Mouse (Mus musculus) hindbrain, embryonic 12.5 days (tissue): ENCODE data around the gene Gm17490. TPM values are rescaled to one million over a fixed set of nuclear protein-coding genes. Genes with fewer than 3 reads are reported as not detected.
A peak's percentile ranks its signal among the peaks of the same experiment; 100 is the strongest.

ENCODE experiments used
- ATAC-seq: fragments of 200-750 bp; cut with Nextera tagmentation; 2 replicates; pipeline ENCODE4 v1.8.0; 2017; ENCODE audit warnings: moderate TSS enrichment; ENCODE audit not compliant: low FRiP score
- H3K27ac ChIP-seq: fragments of 300-500 bp; sonication (generic); 2 replicates; pipeline ENCODE4 v1.5.1; 2016; ENCODE audit warnings: mild to moderate bottlenecking
- H3K27me3 ChIP-seq: fragments of 300-500 bp; sonication (generic); 2 replicates; pipeline ENCODE4 v1.6.1; 2016; ENCODE audit warnings: mild to moderate bottlenecking
- H3K36me3 ChIP-seq: fragments of 300-500 bp; sonication (generic); 2 replicates; pipeline ENCODE4 v1.6.1; 2016; ENCODE audit warnings: mild to moderate bottlenecking
- H3K4me1 ChIP-seq: fragments of 300-500 bp; sonication (generic); 2 replicates; pipeline ENCODE4 v1.6.1; 2016
- H3K4me2 ChIP-seq: fragments of 300-500 bp; sonication (generic); replicated peaks from 2 replicates; pipeline ENCODE4 v1.6.1; 2016; ENCODE audit warnings: mild to moderate bottlenecking
- H3K4me3 ChIP-seq: fragments of 300-500 bp; sonication (generic); 2 replicates; pipeline ENCODE4 v1.5.1; 2016; ENCODE audit warnings: mild to moderate bottlenecking
- H3K9ac ChIP-seq: fragments of 300-500 bp; sonication (generic); 2 replicates; pipeline ENCODE4 v1.6.1; 2016; ENCODE audit warnings: mild to moderate bottlenecking, moderate library complexity
- H3K9me3 ChIP-seq: fragments of 300-500 bp; sonication (generic); replicated peaks from 2 replicates; pipeline ENCODE4 v1.6.1; 2016; ENCODE audit warnings: mild to moderate bottlenecking
- WGBS: fragments of 180-500 bp; shearing (Covaris S2); methylation state at CpG from one replicate; pipeline ENCODE4 v1.1.7; 2016; 5-methylcytosine and 5-hydroxymethylcytosine counted together
- polyA plus RNA-seq: library from polyadenylated mRNA; unstranded; fragments of >200 nt; fragmentation: Nextera tagmentation; extraction: Ambion mirVana; gene quantifications from 2 replicates; pipeline ENCODE4 v1.2.1, GENCODE M21; 2016

Gene Gm17490
- polyA plus RNA-seq, result not detected in 2 replicates

GRCm38 (mm10) chr2:11625890-11626289, at the start of gene Gm17490:
TSS of gene Gm17490 (minus strand) at chr2:11626264.
- no peak for ATAC-seq
- no peaks in the 10 kb centered on the region for H3K36me3 ChIP-seq
- WGBS, result 93% methylated on average over 5 of the region's 5 CpGs
- H3K4me2 ChIP-seq, result no peak within 1 kb of the TSS
- no peak within 1 kb of the TSS for H3K9ac ChIP-seq
- no peak within 1 kb of the TSS for H3K27ac ChIP-seq
- H3K4me1 ChIP-seq, result no peaks in the 10 kb centered on the region
- H3K4me3 ChIP-seq, result no peak within 1 kb of the TSS
- no peaks in the 10 kb centered on the region for H3K27me3 ChIP-seq
- H3K9me3 ChIP-seq, result no peaks in the 10 kb centered on the region

GRCm38 (mm10) chr2:11672144-11672543, 46.1 kb upstream of the Gm17490 start:
- Histone ChIP-seq H3K4me3 (no peak overlapping the region), H3K9me3 (no peaks in the 10 kb centered on the region), H3K4me2 (no peak overlapping the region), H3K27ac (no peak overlapping the region), H3K9ac (no peak overlapping the region), H3K4me1 (no peaks in the 10 kb centered on the region), H3K27me3 (no peaks in the 10 kb centered on the region), H3K36me3 (no peaks in the 10 kb centered on the region)
- ATAC-seq, result no peak
- 20% methylated on average over 3 of the region's 3 CpGs for WGBS

DNA sequence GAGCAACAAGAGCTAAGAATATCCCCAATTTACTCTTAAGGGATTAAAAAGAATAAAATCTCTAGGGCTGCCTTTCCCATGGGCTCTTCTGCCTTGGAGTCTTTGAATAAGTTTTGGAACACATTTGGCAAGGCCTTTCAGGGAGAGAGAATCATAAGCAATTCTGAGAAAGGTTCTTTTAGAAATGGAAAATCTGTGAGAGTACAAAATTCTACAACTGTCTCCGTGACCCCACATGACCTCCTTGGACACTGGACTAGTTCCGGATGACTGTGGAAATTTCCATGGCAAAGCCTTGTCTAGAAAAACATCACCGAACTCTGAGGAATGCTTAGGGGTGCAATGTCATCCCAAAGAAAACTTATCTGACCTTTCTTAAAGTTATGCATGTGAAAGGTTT, 39.3 kb upstream of the Gm17490 start:
- Histone ChIP-seq H3K36me3 (no peaks in the 10 kb centered on the region), H3K27ac (no peak overlapping the region), H3K4me2 (no peak overlapping the region), H3K9ac (no peak overlapping the region), H3K9me3 (no peaks in the 10 kb centered on the region), H3K4me1 (no peaks in the 10 kb centered on the region), H3K27me3 (no peaks in the 10 kb centered on the region), H3K4me3 (no peak overlapping the region)
- 86% methylated on average over 3 of the region's 3 CpGs for whole genome bisulfite sequencing
- ATAC-seq, result no peak

- Histone ChIP-seq H3K27ac (no peak overlapping the region), H3K4me3 (no peak overlapping the region), H3K4me1 (no peaks in the 10 kb centered on the region), H3K9ac (no peak overlapping the region), H3K4me2 (no peak overlapping the region), H3K27me3 (no peaks in the 10 kb centered on the region), H3K9me3 (no peaks in the 10 kb centered on the region), H3K36me3 (no peaks in the 10 kb centered on the region)
- ATAC-seq, result no peak
- WGBS, result 91% methylated on average over 4 of the region's 4 CpGs
Observed at GRCm38 (mm10) chr2:11664806-11665205, 38.7 kb upstream of the Gm17490 start.

DNA sequence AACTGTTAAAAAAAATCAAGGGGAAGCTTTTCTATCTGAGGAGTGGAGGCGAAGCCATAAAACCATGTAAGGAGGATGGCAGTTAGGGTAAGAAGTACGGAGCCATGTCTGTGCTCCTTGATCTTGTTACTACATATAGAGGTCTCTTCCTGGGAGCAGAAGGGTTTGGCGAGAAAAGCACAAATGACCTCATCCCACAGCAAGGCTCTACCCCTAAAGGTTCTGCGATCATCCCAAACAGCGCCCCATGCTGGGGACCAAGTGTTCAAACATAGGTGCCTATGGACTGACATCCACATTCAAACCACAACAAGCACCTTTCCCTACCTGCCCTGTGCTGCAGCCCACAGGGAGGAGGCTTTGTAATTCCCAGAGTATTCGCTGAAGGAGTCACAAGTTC, 38.3 kb upstream of the Gm17490 start:
- H3K9me3 ChIP-seq, result no peaks in the 10 kb centered on the region
- H3K27me3 ChIP-seq, result no peaks in the 10 kb centered on the region
- 41% methylated on average over 6 of the region's 6 CpGs for WGBS
- 0 out of 2 replicates have a peak, but pooled peaks have one; percentile 50 for ATAC-seq
- H3K36me3 ChIP-seq, result no peaks in the 10 kb centered on the region
- peak overlapping the region; percentile 34 for H3K4me2 ChIP-seq
- H3K9ac ChIP-seq, result no peak overlapping the region
- H3K4me1 ChIP-seq, result no peaks in the 10 kb centered on the region
- peak overlapping the region; percentile 16; the same call in 1 of the 2 replicates for H3K4me3 ChIP-seq
- no peak overlapping the region for H3K27ac ChIP-seq

DNA sequence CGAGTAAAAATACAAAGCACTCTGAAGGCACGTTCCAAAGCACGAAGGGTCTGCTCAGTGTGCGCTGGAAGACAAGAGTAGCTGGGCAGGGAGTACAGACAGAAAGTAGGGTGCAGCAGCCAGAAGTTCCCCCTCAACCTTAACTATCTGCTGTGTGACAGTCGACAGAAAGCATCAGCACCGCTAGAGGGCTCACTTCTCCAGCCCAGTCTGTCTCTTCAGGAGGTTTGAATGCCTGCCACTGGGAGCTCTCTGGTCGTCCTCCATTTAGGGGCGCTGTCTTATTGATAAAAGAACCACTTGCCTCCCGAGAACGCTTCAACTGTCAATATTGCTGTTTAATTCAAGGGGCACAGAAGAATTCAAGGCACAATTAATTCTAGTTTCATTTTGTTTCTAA, 37.9 kb upstream of the Gm17490 start:
- no peaks in the 10 kb centered on the region for H3K9me3 ChIP-seq
- H3K9ac ChIP-seq, result no peak overlapping the region
- no peak overlapping the region for H3K27ac ChIP-seq
- WGBS, result 7% methylated on average over 10 of the region's 10 CpGs
- H3K4me2 ChIP-seq, result peak overlapping the region; percentile 34
- ATAC-seq, result peak; percentile 85
- H3K4me3 ChIP-seq, result peak overlapping the region; percentile 16; the same call in 1 of the 2 replicates
- H3K4me1 ChIP-seq, result no peaks in the 10 kb centered on the region
- H3K27me3 ChIP-seq, result no peaks in the 10 kb centered on the region
- H3K36me3 ChIP-seq, result no peaks in the 10 kb centered on the region

- no peak overlapping the region for H3K27ac ChIP-seq
- no peak overlapping the region for H3K4me2 ChIP-seq
- H3K36me3 ChIP-seq, result no peaks in the 10 kb centered on the region
- 100% methylated on average over 1 of the region's 1 CpGs for WGBS
- no peak for ATAC-seq
- no peaks in the 10 kb centered on the region for H3K4me1 ChIP-seq
- H3K4me3 ChIP-seq, result no peak overlapping the region
- H3K9ac ChIP-seq, result no peak overlapping the region
- H3K27me3 ChIP-seq, result no peaks in the 10 kb centered on the region
- H3K9me3 ChIP-seq, result no peaks in the 10 kb centered on the region
Observed at GRCm38 (mm10) chr2:11662907-11663230, 36.8 kb upstream of the Gm17490 start.

DNA sequence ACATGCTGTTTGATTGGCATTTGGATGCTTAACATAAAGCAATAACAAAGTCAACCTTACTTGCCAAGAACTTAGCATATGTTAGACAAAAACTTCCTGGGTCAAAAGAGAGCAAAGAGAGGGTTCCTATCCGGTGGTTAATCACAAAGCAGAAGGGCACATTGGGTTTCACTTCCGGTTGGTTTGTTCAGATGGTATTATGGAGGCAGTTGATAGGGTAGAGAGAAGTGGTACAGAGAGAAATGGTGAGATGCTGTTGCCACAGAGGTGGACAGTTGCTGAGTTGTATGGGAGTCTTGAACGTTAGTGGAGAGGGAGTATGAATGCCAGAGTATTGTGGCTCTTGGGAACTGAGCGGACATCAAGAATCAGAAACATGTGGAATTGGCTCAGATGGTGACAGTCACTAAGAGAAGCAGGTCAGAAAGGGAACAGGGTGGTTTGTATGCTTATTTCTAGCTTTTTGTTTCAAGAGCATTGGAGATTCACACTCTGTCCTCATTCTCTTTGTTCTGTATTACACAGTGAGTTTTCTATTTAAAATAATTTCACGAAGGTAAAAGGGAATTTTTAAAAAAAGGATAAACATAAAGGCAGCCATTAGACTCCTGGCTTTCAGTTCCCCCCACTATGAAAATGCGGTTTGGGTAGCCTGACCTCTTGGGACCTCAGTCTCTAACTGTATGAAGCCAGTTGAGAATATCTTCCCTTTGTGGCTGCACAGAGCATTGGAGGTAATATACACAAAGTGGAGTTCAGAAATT, 36.3 kb upstream of the Gm17490 start:
- no peak overlapping the region for H3K4me2 ChIP-seq
- no peaks in the 10 kb centered on the region for H3K9me3 ChIP-seq
- 78% methylated on average over 6 of the region's 6 CpGs for WGBS
- ATAC-seq, result no peak
- no peaks in the 10 kb centered on the region for H3K36me3 ChIP-seq
- H3K4me3 ChIP-seq, result no peak overlapping the region
- H3K4me1 ChIP-seq, result no peaks in the 10 kb centered on the region
- H3K27me3 ChIP-seq, result no peaks in the 10 kb centered on the region
- H3K27ac ChIP-seq, result no peak overlapping the region
- no peak overlapping the region for H3K9ac ChIP-seq

- no peaks in the 10 kb centered on the region for H3K9me3 ChIP-seq
- no peak overlapping the region for H3K27ac ChIP-seq
- H3K36me3 ChIP-seq, result no peaks in the 10 kb centered on the region
- no peak overlapping the region for H3K4me3 ChIP-seq
- WGBS, result 30% methylated on average over 2 of the region's 2 CpGs
- H3K4me1 ChIP-seq, result no peaks in the 10 kb centered on the region
- H3K27me3 ChIP-seq, result no peaks in the 10 kb centered on the region
- H3K4me2 ChIP-seq, result no peak overlapping the region
- ATAC-seq, result 0 out of 2 replicates have a peak, but pooled peaks have one; percentile 22
- no peak overlapping the region for H3K9ac ChIP-seq
Observed at GRCm38 (mm10) chr2:11659263-11659662, 33.2 kb upstream of the Gm17490 start.

DNA sequence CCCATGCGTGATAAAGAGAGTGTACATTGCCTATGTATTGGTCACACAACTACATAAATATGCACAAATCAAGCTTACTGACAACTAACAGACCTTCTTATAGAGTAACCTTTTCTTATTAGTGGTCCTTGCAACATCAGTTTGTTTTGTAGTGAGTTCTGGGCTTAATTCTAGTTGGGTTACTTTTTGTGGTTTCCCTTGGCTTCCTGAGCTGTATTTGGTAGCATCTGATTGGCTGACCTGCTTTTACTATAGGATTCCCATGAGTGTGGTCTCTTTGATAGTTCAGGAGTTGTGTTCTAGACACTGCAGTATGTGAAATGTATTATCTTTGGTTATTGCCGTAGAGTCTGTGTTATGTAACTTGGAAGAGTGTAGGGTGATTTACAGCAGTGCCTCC, 31.5 kb upstream of the Gm17490 start:
- no peak for ATAC-seq
- no peaks in the 10 kb centered on the region for H3K36me3 ChIP-seq
- 93% methylated on average over 2 of the region's 2 CpGs for WGBS

DNA sequence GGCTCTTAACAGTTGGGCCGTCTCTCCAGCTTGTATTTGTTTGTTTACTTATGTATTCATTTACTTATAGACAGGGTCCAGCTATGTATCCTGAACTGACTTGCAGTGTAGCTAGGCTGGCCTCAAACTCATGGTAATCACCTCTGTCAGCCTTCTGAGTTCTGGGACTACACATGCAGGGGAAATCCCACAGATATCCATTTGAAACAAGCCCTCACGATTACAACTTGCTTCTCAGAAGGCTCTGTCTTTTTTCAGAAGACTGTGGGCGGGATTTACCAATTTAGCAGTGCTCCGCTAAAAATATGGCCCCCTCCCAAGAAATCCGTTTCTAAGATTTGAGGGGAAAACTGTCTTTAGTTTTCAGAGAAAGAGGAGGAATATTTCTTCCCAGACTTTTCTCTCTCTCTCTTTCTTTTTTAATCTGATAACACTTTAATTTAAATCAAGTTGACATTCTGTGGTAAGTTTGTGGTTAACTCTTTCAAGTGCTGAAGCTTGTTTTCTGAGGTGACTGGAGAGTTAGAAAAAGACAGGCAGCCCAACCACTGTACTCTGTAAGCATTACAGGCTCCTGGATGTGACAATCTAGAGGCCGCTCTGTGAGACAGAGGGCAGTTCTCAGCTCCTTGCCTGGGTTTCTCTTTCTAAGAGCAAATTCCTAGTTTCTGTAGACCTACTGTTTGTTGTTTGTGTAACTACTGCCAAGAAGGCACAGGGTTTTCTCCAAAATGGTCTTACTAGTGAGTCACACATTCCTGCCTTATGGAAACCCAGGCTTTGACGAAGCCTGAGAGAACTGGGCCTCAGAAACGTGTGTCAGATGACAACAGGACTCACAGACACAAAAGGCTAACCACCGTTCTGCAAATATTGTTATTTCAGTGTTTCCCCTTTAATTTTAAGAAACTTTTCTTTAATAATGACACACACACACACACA, 29.2 kb upstream of the Gm17490 start:
- H3K4me2 ChIP-seq, result no peak overlapping the region
- no peaks in the 10 kb centered on the region for H3K4me1 ChIP-seq
- H3K9ac ChIP-seq, result no peak overlapping the region
- H3K36me3 ChIP-seq, result no peaks in the 10 kb centered on the region
- ATAC-seq, result no peak
- WGBS, result 74% methylated on average over 9 of the region's 9 CpGs
- no peaks in the 10 kb centered on the region for H3K9me3 ChIP-seq
- no peak overlapping the region for H3K27ac ChIP-seq
- no peaks in the 10 kb centered on the region for H3K27me3 ChIP-seq
- H3K4me3 ChIP-seq, result no peak overlapping the region

More for the DNA sequence above, 31.5 kb upstream of the Gm17490 start:
- Histone ChIP-seq H3K27me3 (no peaks in the 10 kb centered on the region), H3K9ac (no peak overlapping the region), H3K9me3 (no peaks in the 10 kb centered on the region), H3K4me2 (no peak overlapping the region), H3K4me3 (no peak overlapping the region), H3K4me1 (no peaks in the 10 kb centered on the region), H3K27ac (no peak overlapping the region)

DNA sequence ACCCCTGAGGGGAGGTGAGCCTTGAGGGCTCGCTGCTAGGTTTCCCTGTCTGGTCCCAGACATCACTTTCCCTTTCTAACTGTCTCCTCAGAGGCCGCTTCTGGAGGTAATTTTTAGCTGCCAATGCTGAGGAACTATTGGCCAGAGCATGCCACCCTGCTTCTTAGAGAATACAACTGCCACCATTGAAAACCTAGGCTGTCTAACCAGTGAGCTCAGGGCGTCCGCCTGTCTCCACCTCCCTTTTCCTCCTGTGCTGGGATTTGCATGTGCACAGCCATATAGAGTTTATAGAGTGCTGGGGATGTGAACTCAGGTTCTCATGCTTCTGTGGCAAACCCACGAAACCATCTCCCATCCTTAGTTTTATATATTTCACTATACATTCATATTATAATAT, 27.7 kb upstream of the Gm17490 start:
- H3K4me2 ChIP-seq, result no peak overlapping the region
- no peaks in the 10 kb centered on the region for H3K36me3 ChIP-seq
- no peaks in the 10 kb centered on the region for H3K27me3 ChIP-seq
- H3K27ac ChIP-seq, result no peak overlapping the region
- no peaks in the 10 kb centered on the region for H3K9me3 ChIP-seq
- ATAC-seq, result no peak
- H3K4me1 ChIP-seq, result no peaks in the 10 kb centered on the region
- WGBS, result 75% methylated on average over 5 of the region's 5 CpGs
- no peak overlapping the region for H3K4me3 ChIP-seq
- H3K9ac ChIP-seq, result no peak overlapping the region
